In genomic region chr7:78568411-78569254, GRCm38 (mm10) we compare ENCODE assay signal across 8 mouse cellular contexts.
A peak's percentile ranks its signal among the peaks of the same experiment; 100 is the strongest.
DNase-seq lines count a peak whose midpoint lies in the region; ATAC-seq lines count a peak whose summit lies in the region.

No protein-coding gene starts in this region.

- peak; percentile 91 for DNase-seq in heart, adult 11 months
- DNase-seq in heart, postnatal 25 days (ENCODE audit: low spot score): no peak
- DNase-seq in cerebellum, adult 11 months: peak; percentile 85
- peak; percentile 86 for DNase-seq in forebrain, embryonic 14.5 days (ENCODE audit: low spot score)
- DNase-seq in hindbrain, embryonic 11.5 days (ENCODE audit: low spot score): peak; percentile 85
- peak; percentile 63 to 70 for DNase-seq in layer of hippocampus, postnatal 14 days (ENCODE audit: low spot score in 2 of 2)
- DNase-seq in mesoderm, embryonic 11.5 days (ENCODE audit: low read depth, low spot score): peak; percentile 83
- DNase-seq in right cerebral cortex, postnatal 36 days (ENCODE audit: low spot score in 2 of 2): peak; percentile 34 to 39

- 16% methylated on average over 16 of the region's 16 CpGs for WGBS in forebrain, embryonic 14.5 days
- 19% methylated on average over 16 of the region's 16 CpGs for WGBS in hindbrain, embryonic 11.5 days

- peak overlapping the region; percentile 41 for H3K4me2 ChIP-seq in forebrain, embryonic 14.5 days (ENCODE audit: low read length)
- H3K4me2 ChIP-seq in hindbrain, embryonic 11.5 days (replicated peaks; ENCODE audit: low read depth, low read length): peak overlapping the region; percentile 24; the same call in 1 of the 2 replicates

- no peaks in the 10 kb centered on the region for H3K27me3 ChIP-seq in forebrain, embryonic 14.5 days (replicated peaks; ENCODE audit: control insufficient read depth, insufficient read depth, low read length)
- no peaks in the 10 kb centered on the region for H3K27me3 ChIP-seq in hindbrain, embryonic 11.5 days (ENCODE audit: control insufficient read depth, insufficient read depth, low read length)

- H3K9me3 ChIP-seq in forebrain, embryonic 14.5 days (replicated peaks; ENCODE audit: control insufficient read depth, low read length): no peaks in the 10 kb centered on the region
- no peaks in the 10 kb centered on the region for H3K9me3 ChIP-seq in hindbrain, embryonic 11.5 days (ENCODE audit: control insufficient read depth, low read length)

- peak; percentile 66 for ATAC-seq in forebrain, embryonic 14.5 days
- ATAC-seq in hindbrain, embryonic 11.5 days (ENCODE audit: low FRiP score): peak; percentile 67

- H3K4me3 ChIP-seq in forebrain, embryonic 14.5 days (ENCODE audit: low read depth, low read length): 0 out of 2 replicates have a peak overlapping the region, but pooled peaks have one; percentile 2
- H3K4me3 ChIP-seq in hindbrain, embryonic 11.5 days (ENCODE audit: low read depth, low read length): no peak overlapping the region

- intact Hi-C loops in heart, postnatal 25 days (cut with DNase I): loop anchor here (2.0 to 10.0 kb wide), 3 partner anchors 114 to 324 kb away; no protein-coding TSS in a partner anchor

- H3K27ac ChIP-seq in forebrain, embryonic 14.5 days (ENCODE audit: low read depth, low read length): no peak overlapping the region
- no peak overlapping the region for H3K27ac ChIP-seq in hindbrain, embryonic 11.5 days (ENCODE audit: low read depth, low read length)

- no peak overlapping the region; the same call in 1 of the 2 replicates for H3K9ac ChIP-seq in forebrain, embryonic 14.5 days (ENCODE audit: low read length)
- H3K9ac ChIP-seq in hindbrain, embryonic 11.5 days (ENCODE audit: low read depth, low read length): peak overlapping the region; percentile 12; the same call in 1 of the 2 replicates

- peaks cover 8% of the 10 kb centered on the region; the same call in 1 of the 2 replicates for H3K4me1 ChIP-seq in forebrain, embryonic 14.5 days (ENCODE audit: control insufficient read depth, insufficient read depth, low read length)
- H3K4me1 ChIP-seq in hindbrain, embryonic 11.5 days (replicated peaks; ENCODE audit: control insufficient read depth, insufficient read depth, low read length): no peaks in the 10 kb centered on the region

- no peaks in the 10 kb centered on the region for H3K36me3 ChIP-seq in forebrain, embryonic 14.5 days (ENCODE audit: control insufficient read depth, insufficient read depth, low read length)
- H3K36me3 ChIP-seq in hindbrain, embryonic 11.5 days (ENCODE audit: control insufficient read depth, insufficient read depth, low read length): no peaks in the 10 kb centered on the region
